Mouse (Mus musculus): ENCODE measurements around the gene Samd8. TPM values are rescaled to one million over a fixed set of nuclear protein-coding genes. Genes with fewer than 3 reads are reported as not detected.

The Samd8 gene
- polyA plus RNA-seq, 1 experiment from 2014 or later = 11.6 TPM

- no peak for ATAC-seq
- no peak overlapping the region for H3K4me2 ChIP-seq (replicated peaks)
- WGBS = 74% methylated on average over 7 of the region's 7 CpGs
Observed at GRCm38 (mm10) chr14:21822307-21822706, 72.0 kb downstream of the Samd8 start.

GRCm38 (mm10) chr14:21822795-21823374 is 72.6 kb downstream of the Samd8 start:
- H3K4me2 ChIP-seq (replicated peaks) = 0 out of 2 replicates have a peak overlapping the region, but pooled peaks have one; percentile 1
- 31% methylated on average over 7 of the region's 7 CpGs for whole genome bisulfite sequencing
- H3K36me3 ChIP-seq = no peaks in the 10 kb centered on the region

More at GRCm38 (mm10) chr14:21822307-21822706, 72.0 kb downstream of the Samd8 start:
- no peaks in the 10 kb centered on the region for H3K9me3 ChIP-seq
- no peak overlapping the region for H3K4me3 ChIP-seq (replicated peaks)
- H3K4me1 ChIP-seq (replicated peaks) = peaks cover 22% of the 10 kb centered on the region
- H3K27me3 ChIP-seq (replicated peaks) = no peaks in the 10 kb centered on the region
- H3K36me3 ChIP-seq = no peaks in the 10 kb centered on the region
- no peak overlapping the region for H3K9ac ChIP-seq
- peak overlapping the region; percentile 84 for H3K27ac ChIP-seq

GRCm38 (mm10) chr14:21823897-21824296 is 73.6 kb downstream of the Samd8 start:
- H3K27me3 ChIP-seq (replicated peaks) = no peaks in the 10 kb centered on the region
- H3K4me2 ChIP-seq (replicated peaks) = no peak overlapping the region
- no peak overlapping the region for H3K4me3 ChIP-seq (replicated peaks)
- peaks cover 22% of the 10 kb centered on the region for H3K4me1 ChIP-seq (replicated peaks)
- peak overlapping the region; percentile 22; the same call in 1 of the 2 replicates for H3K27ac ChIP-seq
- no peak overlapping the region for H3K9ac ChIP-seq
- WGBS = 54% methylated on average over 7 of the region's 7 CpGs
- H3K9me3 ChIP-seq = no peaks in the 10 kb centered on the region
- no peaks in the 10 kb centered on the region for H3K36me3 ChIP-seq
- ATAC-seq = no peak

More at GRCm38 (mm10) chr14:21822795-21823374, 72.6 kb downstream of the Samd8 start:
- Histone ChIP-seq H3K4me1 (replicated peaks) (peaks cover 22% of the 10 kb centered on the region), H3K9ac (no peak overlapping the region; the same call in 1 of the 2 replicates), H3K4me3 (replicated peaks) (no peak overlapping the region), H3K27ac (peak overlapping the region; percentile 84), H3K9me3 (no peaks in the 10 kb centered on the region), H3K27me3 (replicated peaks) (no peaks in the 10 kb centered on the region)
- no peak for ATAC-seq

- Histone ChIP-seq H3K9me3 (no peaks in the 10 kb centered on the region), H3K4me1 (replicated peaks) (peaks cover 25% of the 10 kb centered on the region), H3K4me2 (replicated peaks) (peak within 1 kb of the TSS; percentile 30; the same call in 1 of the 2 replicates), H3K36me3 (no peaks in the 10 kb centered on the region), H3K9ac (no peak within 1 kb of the TSS), H3K4me3 (replicated peaks) (no peak within 1 kb of the TSS), H3K27me3 (replicated peaks) (no peaks in the 10 kb centered on the region), H3K27ac (peak within 1 kb of the TSS; percentile 82; the same call in 1 of the 2 replicates)
- WGBS = 85% methylated on average over 2 of the region's 2 CpGs
- ATAC-seq = no peak
Observed at GRCm38 (mm10) chr14:21824938-21825337, 74.6 kb downstream of the Samd8 start, which contains the start of gene Vdac2. Gene Vdac2, plus strand, starts transcription at chr14:21825238.

- Histone ChIP-seq H3K4me3 (replicated peaks) (no peak overlapping the region), H3K27me3 (replicated peaks) (no peaks in the 10 kb centered on the region), H3K36me3 (no peaks in the 10 kb centered on the region), H3K4me2 (replicated peaks) (peak overlapping the region; percentile 30; the same call in 1 of the 2 replicates), H3K9me3 (no peaks in the 10 kb centered on the region), H3K4me1 (replicated peaks) (peaks cover 32% of the 10 kb centered on the region), H3K9ac (no peak overlapping the region), H3K27ac (peak overlapping the region; percentile 82)
- 73% methylated on average over 9 of the region's 9 CpGs for WGBS
- peak; percentile 81 for ATAC-seq
Observed at GRCm38 (mm10) chr14:21825786-21826491, 75.6 kb downstream of the Samd8 start.

GRCm38 (mm10) chr14:21830876-21831767 is 80.8 kb downstream of the Samd8 start:
- no peaks in the 10 kb centered on the region for H3K27me3 ChIP-seq (replicated peaks)
- 0 out of 2 replicates have a peak, but pooled peaks cover 8% of the 10 kb centered on the region for H3K36me3 ChIP-seq
- H3K4me1 ChIP-seq (replicated peaks) = peaks cover 20% of the 10 kb centered on the region
- peak overlapping the region; percentile 97 for H3K9ac ChIP-seq
- WGBS = under 1% methylated on average over 73 of the region's 73 CpGs
- H3K4me3 ChIP-seq (replicated peaks) = peak overlapping the region; percentile 98
- peak overlapping the region; percentile 97 for H3K27ac ChIP-seq
- H3K4me2 ChIP-seq (replicated peaks) = peak overlapping the region; percentile 69
- ATAC-seq = peak; percentile 96
- H3K9me3 ChIP-seq = no peaks in the 10 kb centered on the region

GRCm38 (mm10) chr14:21831830-21832403 is 81.6 kb downstream of the Samd8 start:
- Histone ChIP-seq H3K9ac (peak overlapping the region; percentile 97), H3K36me3 (0 out of 2 replicates have a peak, but pooled peaks cover 8% of the 10 kb centered on the region), H3K4me2 (replicated peaks) (peak overlapping the region; percentile 69), H3K9me3 (no peaks in the 10 kb centered on the region), H3K27ac (peak overlapping the region; percentile 97), H3K4me3 (replicated peaks) (peak overlapping the region; percentile 98), H3K27me3 (replicated peaks) (no peaks in the 10 kb centered on the region), H3K4me1 (replicated peaks) (peaks cover 20% of the 10 kb centered on the region)
- WGBS = under 1% methylated on average over 28 of the region's 28 CpGs
- peak; percentile 11 for ATAC-seq

- Histone ChIP-seq H3K4me2 (replicated peaks) (no peak overlapping the region), H3K9me3 (no peaks in the 10 kb centered on the region), H3K36me3 (peaks cover 55% of the 10 kb centered on the region), H3K27me3 (replicated peaks) (no peaks in the 10 kb centered on the region), H3K4me1 (replicated peaks) (peaks cover 2% of the 10 kb centered on the region; the same call in 1 of the 2 replicates), H3K9ac (no peak overlapping the region), H3K27ac (no peak overlapping the region), H3K4me3 (replicated peaks) (no peak overlapping the region)
- ATAC-seq = no peak
- WGBS = 86% methylated on average over 8 of the region's 8 CpGs
Observed at GRCm38 (mm10) chr14:21838336-21839017, 88.1 kb downstream of the Samd8 start.

- no peaks in the 10 kb centered on the region for H3K9me3 ChIP-seq
- no peaks in the 10 kb centered on the region for H3K27me3 ChIP-seq (replicated peaks)
- 87% methylated on average over 5 of the region's 5 CpGs for WGBS
- no peak overlapping the region for H3K9ac ChIP-seq
- ATAC-seq = no peak
- H3K4me2 ChIP-seq (replicated peaks) = no peak overlapping the region
- peaks cover 8% of the 10 kb centered on the region for H3K4me1 ChIP-seq (replicated peaks)
- H3K27ac ChIP-seq = no peak overlapping the region
- no peak overlapping the region for H3K4me3 ChIP-seq (replicated peaks)
- H3K36me3 ChIP-seq = peaks cover 59% of the 10 kb centered on the region
Observed at GRCm38 (mm10) chr14:21841819-21842592, 91.7 kb downstream of the Samd8 start.

- Histone ChIP-seq H3K4me3 (replicated peaks) (no peak overlapping the region), H3K9ac (no peak overlapping the region), H3K27ac (no peak overlapping the region), H3K36me3 (peaks cover 52% of the 10 kb centered on the region), H3K9me3 (no peaks in the 10 kb centered on the region), H3K27me3 (replicated peaks) (no peaks in the 10 kb centered on the region), H3K4me2 (replicated peaks) (no peak overlapping the region), H3K4me1 (replicated peaks) (peaks cover 17% of the 10 kb centered on the region)
- 63% methylated on average over 6 of the region's 6 CpGs for WGBS
- ATAC-seq = no peak
Observed at GRCm38 (mm10) chr14:21843263-21843662, 92.9 kb downstream of the Samd8 start.
